Mouse (Mus musculus) myocyte (in vitro differentiated cells): ENCODE results near the gene Tjp2.

Source experiments
- CEBPB ChIP-seq: IDR thresholded peaks from 2 replicates; pipeline ENCODE4 v1.6.1; 2011; ENCODE audit warnings: mild to moderate bottlenecking, moderate library complexity; ENCODE audit not compliant: poor library complexity, insufficient read depth, severe bottlenecking
- E2F4 ChIP-seq: IDR thresholded peaks from one replicate; pipeline ENCODE4 v1.6.1; 2011; ENCODE audit warnings: mild to moderate bottlenecking, control low read depth, moderate library complexity; ENCODE audit not compliant: insufficient read depth
- MAX ChIP-seq: IDR thresholded peaks from one replicate; pipeline ENCODE4 v1.6.1; 2011; ENCODE audit warnings: low read depth, mild to moderate bottlenecking, control low read depth
- MYOD1 ChIP-seq, 3 experiments: IDR thresholded peaks; one replicate each; pipeline ENCODE4 v1.6.1; 2011; ENCODE audit warnings: control low read depth in 2 of 3, low read depth in 2 of 3, mild to moderate bottlenecking in 2 of 3, moderate library complexity in 1 of 3; ENCODE audit not compliant: insufficient read length in 2 of 3, control insufficient read depth in 1 of 3
- MYOG ChIP-seq, 3 experiments: IDR thresholded peaks; one replicate each; pipeline ENCODE4 v1.6.1; 2011; ENCODE audit warnings: control low read depth in 2 of 3, low read depth in 2 of 3, mild to moderate bottlenecking in 2 of 3; ENCODE audit not compliant: insufficient read length in 2 of 3, control insufficient read depth in 1 of 3, insufficient read depth in 1 of 3
- POLR2A ChIP-seq: IDR thresholded peaks from one replicate; pipeline ENCODE4 v1.6.1; 2011; ENCODE audit warnings: low read depth, mild to moderate bottlenecking, control low read depth, moderate library complexity; ENCODE audit not compliant: insufficient read length
- POLR2AphosphoS2 ChIP-seq: IDR thresholded peaks from one replicate; pipeline ENCODE4 v1.6.1; 2011; ENCODE audit warnings: low read depth, control low read depth; ENCODE audit not compliant: insufficient read length
- REST ChIP-seq: IDR thresholded peaks from one replicate; pipeline ENCODE4 v1.6.1; 2011; ENCODE audit warnings: mild to moderate bottlenecking, control low read depth, moderate library complexity; ENCODE audit not compliant: insufficient read depth, insufficient read length
- SRF ChIP-seq: IDR thresholded peaks from one replicate; pipeline ENCODE4 v1.6.1; 2011; ENCODE audit warnings: low read depth; ENCODE audit not compliant: control insufficient read depth, insufficient read length
- TCF12 ChIP-seq: IDR thresholded peaks from one replicate; pipeline ENCODE4 v1.6.1; 2011; ENCODE audit warnings: mild to moderate bottlenecking, control low read depth; ENCODE audit not compliant: poor library complexity, insufficient read depth, severe bottlenecking
- USF1 ChIP-seq: IDR thresholded peaks from one replicate; pipeline ENCODE4 v1.6.1; 2011; ENCODE audit warnings: low read depth, mild to moderate bottlenecking, control low read depth, moderate library complexity

- TF ChIP-seq POLR2A (no peak), MAX (no peak), USF1 (no peak), REST (no peak), POLR2AphosphoS2 (no peak), MYOG (IDR thresholded peaks at IDR 0.05; ENCODE audit: control insufficient read depth in 1 of 3, insufficient read depth in 1 of 3, insufficient read length in 2 of 3, low read depth in 2 of 3) (no peak), E2F4 (no peak), SRF (no peak), TCF12 (no peak), MYOD1 (IDR thresholded peaks at IDR 0.05; ENCODE audit: control insufficient read depth in 1 of 3, insufficient read length in 2 of 3, low read depth in 2 of 3) (no peak), CEBPB (no peak)
Measured at GRCm38 (mm10) chr19:24168531-24168930, 56.3 kb downstream of the Tjp2 start.
